Mouse (Mus musculus) kidney, embryonic 16.5 days (tissue): ENCODE measurements around the gene H13. TPM values are rescaled to one million over a fixed set of nuclear protein-coding genes. Genes with fewer than 3 reads are reported as not detected.

Experiments used
- ATAC-seq: fragments of 200-750 bp; cut with Nextera tagmentation; 2 replicates; pipeline ENCODE4 v1.8.0; 2017; ENCODE audit warnings: moderate TSS enrichment; ENCODE audit not compliant: low FRiP score, low TSS enrichment
- H3K27ac ChIP-seq: fragments of 300-500 bp; sonication (generic); 2 replicates; pipeline ENCODE4 v1.5.1; 2014; ENCODE audit warnings: low read length
- H3K27me3 ChIP-seq: fragments of 300-500 bp; sonication (generic); 2 replicates; pipeline ENCODE4 v1.6.1; 2014; ENCODE audit warnings: low read length, control low read depth, mixed read lengths; ENCODE audit not compliant: insufficient read depth
- H3K36me3 ChIP-seq: fragments of 300-500 bp; sonication (generic); 2 replicates; pipeline ENCODE4 v1.6.1; 2014; ENCODE audit warnings: low read length, control low read depth, mixed read lengths; ENCODE audit not compliant: insufficient read depth
- H3K4me1 ChIP-seq: fragments of 300-500 bp; sonication (generic); 2 replicates; pipeline ENCODE4 v1.6.1; 2014; ENCODE audit warnings: low read length, control low read depth, mixed read lengths; ENCODE audit not compliant: insufficient read depth
- H3K4me2 ChIP-seq: fragments of 300-500 bp; sonication (generic); replicated peaks from 2 replicates; pipeline ENCODE4 v1.6.1; 2014; ENCODE audit warnings: low read depth, low read length
- H3K4me3 ChIP-seq: fragments of 300-500 bp; sonication (generic); 2 replicates; pipeline ENCODE4 v1.5.1; 2014; ENCODE audit warnings: mild to moderate bottlenecking, low read length
- H3K9ac ChIP-seq: fragments of 300-500 bp; sonication (generic); replicated peaks from 2 replicates; pipeline ENCODE4 v1.6.1; 2014; ENCODE audit warnings: low read length
- H3K9me3 ChIP-seq: fragments of 300-500 bp; sonication (generic); 2 replicates; pipeline ENCODE4 v1.6.1; 2016; ENCODE audit warnings: low read length, control low read depth
- WGBS: fragments of 180-500 bp; shearing (Covaris S2); extraction: QIAGEN DNeasy Blood & Tissue Kit; methylation state at CpG from one replicate; pipeline ENCODE4 v1.1.7; 2014; 5-methylcytosine and 5-hydroxymethylcytosine counted together
- polyA plus RNA-seq: library from polyadenylated mRNA; unstranded; fragments of >200 nt; fragmentation: Nextera tagmentation; extraction: Ambion mirVana; gene quantifications from 2 replicates; pipeline ENCODE4 v1.2.1, GENCODE M21; 2015

H13 gene
- polyA plus RNA-seq, 1 experiment from 2014 or later = 158 TPM

DNA sequence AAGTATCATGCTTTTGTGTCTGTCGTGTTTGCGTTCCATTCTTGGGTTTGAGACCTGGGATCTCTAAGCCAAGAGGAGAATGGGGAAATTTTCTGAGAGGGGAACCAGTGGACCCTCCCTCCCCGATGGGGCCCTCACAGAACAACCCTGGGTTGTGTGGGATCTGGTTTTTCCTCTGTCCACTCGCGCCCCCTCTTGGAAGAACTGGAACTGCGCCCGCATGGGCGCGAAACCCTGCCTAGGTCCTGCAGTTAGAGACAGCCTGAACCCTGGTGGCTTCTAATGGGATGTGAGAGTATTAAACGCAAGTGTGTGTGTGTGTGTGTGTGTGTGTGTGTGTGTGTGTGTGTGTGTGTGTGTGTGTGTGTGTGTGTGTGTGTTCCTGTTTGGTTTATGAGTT, 73.2 kb downstream of the H13 start:
- no peaks in the 10 kb centered on the region for H3K9me3 ChIP-seq
- ATAC-seq = no peak
- no peaks in the 10 kb centered on the region for H3K27me3 ChIP-seq
- peak overlapping the region; percentile 83 for H3K27ac ChIP-seq
- WGBS = 40% methylated on average over 10 of the region's 10 CpGs
- H3K4me1 ChIP-seq = peaks cover 44% of the 10 kb centered on the region
- no peaks in the 10 kb centered on the region for H3K36me3 ChIP-seq
- 0 out of 2 replicates have a peak overlapping the region, but pooled peaks have one; percentile 20 for H3K4me2 ChIP-seq
- peak overlapping the region; percentile 41; the same call in 1 of the 2 replicates for H3K9ac ChIP-seq
- H3K4me3 ChIP-seq = no peak overlapping the region; the same call in 1 of the 2 replicates

DNA sequence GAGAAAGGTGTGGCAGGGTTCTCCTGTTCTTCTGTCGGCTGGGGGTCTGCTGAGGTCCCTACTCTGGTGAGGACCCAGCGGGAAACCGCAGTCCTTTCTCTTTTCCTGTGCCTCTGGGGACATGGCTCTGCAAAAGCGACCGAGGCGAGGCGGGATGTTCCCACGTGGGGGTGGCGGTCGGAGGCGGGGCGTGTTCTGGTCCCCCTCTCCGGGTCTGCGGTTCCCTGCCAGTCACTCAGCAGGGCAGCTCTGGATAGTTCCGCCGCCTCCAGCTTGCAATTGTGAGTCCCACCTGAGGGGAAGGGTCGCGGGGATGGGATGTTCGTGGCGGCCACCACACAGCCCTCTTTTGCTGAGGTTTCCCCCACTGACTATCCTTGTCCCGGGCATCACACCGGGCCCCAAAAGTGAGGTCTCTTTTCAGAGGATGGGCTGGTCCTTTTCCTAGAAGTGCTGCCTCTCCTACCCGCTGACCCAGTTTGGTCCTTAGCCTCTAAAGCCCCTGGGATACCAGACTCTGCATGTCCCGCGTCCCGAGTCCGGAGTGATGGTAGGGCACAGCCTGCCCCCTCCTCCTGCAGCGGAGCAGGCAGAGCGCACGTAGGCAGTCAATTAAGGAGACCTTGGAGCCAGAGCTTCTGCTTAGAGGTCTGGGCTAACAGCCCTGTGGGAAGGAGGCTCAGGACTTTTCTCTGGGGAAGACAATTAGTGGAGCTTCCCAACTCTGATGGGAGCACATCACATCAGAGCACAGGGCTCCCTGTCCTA, 84.9 kb downstream of the H13 start, which contains the start of gene Cox4i2:
Gene Cox4i2, plus strand, starts transcription at position 230 of the 768 bp plus-strand sequence.
- Histone ChIP-seq H3K27ac (no peak within 1 kb of the TSS), H3K27me3 (no peaks in the 10 kb centered on the region), H3K9me3 (no peaks in the 10 kb centered on the region), H3K4me1 (peaks cover 25% of the 10 kb centered on the region), H3K9ac (peak within 1 kb of the TSS; percentile 59), H3K4me3 (peak within 1 kb of the TSS; percentile 39), H3K36me3 (no peaks in the 10 kb centered on the region), H3K4me2 (peak within 1 kb of the TSS; percentile 61)
- ATAC-seq = peak; percentile 37; the same call in 1 of the 2 replicates
- WGBS = 4% methylated on average over 30 of the region's 30 CpGs

DNA sequence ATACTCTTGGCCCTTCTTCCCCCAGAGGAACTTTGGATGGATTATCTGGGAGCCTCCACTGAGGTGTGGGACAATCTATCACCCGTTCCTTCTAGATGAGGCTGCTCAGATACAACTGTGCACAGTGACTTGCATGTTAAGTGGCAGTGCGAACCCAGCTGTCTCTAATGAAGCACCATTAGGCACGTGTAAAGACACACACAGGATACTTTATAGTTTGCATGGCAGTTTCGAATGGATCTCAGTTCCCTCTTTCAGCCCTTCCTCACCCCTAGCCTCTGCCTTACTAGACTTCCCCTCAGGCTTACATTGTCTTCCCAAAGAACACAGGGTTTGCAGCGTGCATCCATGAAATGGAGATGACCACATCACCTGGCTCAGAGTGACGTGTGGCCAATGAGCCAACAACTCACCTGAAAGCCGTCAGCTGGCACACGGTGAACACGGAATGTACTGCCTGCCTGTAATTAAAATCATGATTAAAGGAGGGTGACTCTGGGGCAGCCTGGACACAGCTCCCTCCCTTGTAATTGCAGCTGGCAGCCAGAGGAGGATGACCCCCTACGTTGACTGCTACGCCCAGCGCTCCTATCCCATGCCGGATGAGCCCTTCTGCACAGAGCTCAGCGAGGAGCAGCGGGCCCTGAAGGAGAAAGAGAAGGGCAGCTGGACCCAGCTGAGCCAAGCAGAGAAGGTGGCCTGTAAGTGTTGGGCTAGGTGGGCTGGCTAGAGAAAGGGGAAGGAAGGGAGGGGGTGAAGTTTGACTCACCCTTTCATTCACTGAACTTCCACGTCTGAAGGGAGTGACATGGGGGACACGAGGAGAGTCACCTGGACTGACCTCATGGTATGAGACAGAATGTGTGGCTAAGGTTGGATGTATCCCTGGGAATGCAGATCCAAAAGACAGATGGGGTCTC, 87.5 kb downstream of the H13 start:
- no peaks in the 10 kb centered on the region for H3K36me3 ChIP-seq
- peak; percentile 52 for ATAC-seq
- no peak overlapping the region for H3K27ac ChIP-seq
- H3K27me3 ChIP-seq = no peaks in the 10 kb centered on the region
- H3K4me3 ChIP-seq = no peak overlapping the region
- WGBS = 46% methylated on average over 17 of the region's 17 CpGs
- no peaks in the 10 kb centered on the region for H3K9me3 ChIP-seq
- H3K4me1 ChIP-seq = peaks cover 25% of the 10 kb centered on the region
- H3K9ac ChIP-seq = no peak overlapping the region
- no peak overlapping the region for H3K4me2 ChIP-seq

- Histone ChIP-seq H3K9me3 (no peaks in the 10 kb centered on the region), H3K4me3 (no peak overlapping the region), H3K9ac (no peak overlapping the region), H3K4me1 (peaks cover 25% of the 10 kb centered on the region), H3K27me3 (no peaks in the 10 kb centered on the region), H3K4me2 (no peak overlapping the region), H3K27ac (no peak overlapping the region), H3K36me3 (no peaks in the 10 kb centered on the region)
- ATAC-seq = no peak
- 74% methylated on average over 2 of the region's 2 CpGs for WGBS
Observed at GRCm38 (mm10) chr2:152757478-152757877, 88.2 kb downstream of the H13 start.

Other genes with a start within 250 kb of the H13 start
- not detected in 2 replicates for gene Defb23, start 204.8 kb upstream of the H13 start, polyA plus RNA-seq
- gene Defb20, start 192.4 kb upstream of the H13 start, polyA plus RNA-seq = not detected in 2 replicates
- gene Defb22, start 179.3 kb upstream of the H13 start, polyA plus RNA-seq = not detected in 2 replicates
- gene Defb26, start 157.8 kb upstream of the H13 start, polyA plus RNA-seq = not detected in 2 replicates
- gene Defb28, start 151.2 kb upstream of the H13 start, polyA plus RNA-seq = 0.54 TPM in 1 of 2 replicates, not detected in the other
- gene Defb29, start 129.4 kb upstream of the H13 start, polyA plus RNA-seq = 2.1 and 2.8 TPM in 2 replicates
- gene Gm17416, start 100.1 kb upstream of the H13 start, polyA plus RNA-seq = not detected in 2 replicates
- not detected in 2 replicates for gene Defb21, start 96.7 kb upstream of the H13 start, polyA plus RNA-seq
- gene Defb19, start 89.1 kb upstream of the H13 start, polyA plus RNA-seq = 10.1 and 14.1 TPM in 2 replicates
- gene Defb45, start 70.1 kb upstream of the H13 start, polyA plus RNA-seq = not detected in 2 replicates
- gene Defb36, start 65.1 kb upstream of the H13 start, polyA plus RNA-seq = 0.51 and 0.86 TPM in 2 replicates
- gene Defb25, start 46.4 kb upstream of the H13 start, polyA plus RNA-seq = 24.4 and 31.8 TPM in 2 replicates
- gene Rem1, start 42.5 kb upstream of the H13 start, polyA plus RNA-seq = 59.1 and 62.6 TPM in 2 replicates
- 27.6 and 28.0 TPM in 2 replicates for gene Mcts2, start 17.6 kb downstream of the H13 start, polyA plus RNA-seq
- 139 and 151 TPM in 2 replicates for gene Id1, start 66.8 kb downstream of the H13 start, polyA plus RNA-seq
- gene Cox4i2, start 84.7 kb downstream of the H13 start, polyA plus RNA-seq = 19.6 and 22.1 TPM in 2 replicates
- gene Bcl2l1, start 162.3 kb downstream of the H13 start, polyA plus RNA-seq = 113 and 116 TPM in 2 replicates
- 83.9 and 97.6 TPM in 2 replicates for gene Tpx2, start 178.5 kb downstream of the H13 start, polyA plus RNA-seq
- gene Mylk2, start 241.9 kb downstream of the H13 start, polyA plus RNA-seq = 0.32 and 0.42 TPM in 2 replicates